Mouse (Mus musculus): Measurements from ENCODE around the gene Opcml.

The Opcml gene

DNA sequence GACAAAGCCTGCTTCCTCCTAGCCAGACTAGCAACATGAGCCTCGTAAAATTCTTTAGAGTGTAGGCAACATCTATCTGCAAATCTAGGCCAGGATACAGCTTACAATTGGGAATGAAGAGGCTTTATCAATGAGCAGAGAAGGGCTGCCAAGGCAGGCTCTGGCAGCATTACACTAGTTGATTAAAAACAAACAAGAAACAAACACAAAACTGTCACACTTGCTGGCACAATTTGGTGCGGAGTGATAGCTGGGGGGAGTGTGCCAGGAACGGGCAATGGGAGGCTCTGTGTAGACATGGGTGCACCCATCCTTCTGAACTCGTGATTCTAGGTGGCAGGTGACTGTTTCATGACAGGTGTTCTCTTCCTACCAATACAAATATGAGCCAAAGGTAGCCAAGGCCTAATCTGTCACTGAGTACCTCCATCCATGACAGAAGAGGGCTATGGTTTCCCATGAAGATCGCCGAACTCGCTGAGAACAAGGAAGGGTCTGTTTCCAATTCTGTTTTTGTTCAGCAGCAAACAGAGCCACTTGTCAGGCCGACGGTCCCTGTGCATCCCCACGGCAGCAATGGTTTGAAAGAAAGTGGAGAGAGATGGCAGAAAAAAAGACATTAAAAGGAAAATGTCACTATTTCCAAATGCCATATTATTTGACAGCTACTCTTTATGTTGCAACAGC, 574.0 kb downstream of the Opcml start:
- ChIA-PET CTCF (interaction anchor here in 1 of 4 experiments (1.8 kb wide), 1 partner anchor 41 kb away, joined by 3 read pairs; no protein-coding TSS in a partner anchor), POLR2A (no interaction called here)

- CTCF ChIA-PET, result interaction anchor here in 1 of 4 experiments (1.8 kb wide), 1 partner anchor 40 kb away, joined by 3 read pairs; no protein-coding TSS in a partner anchor
Observed at GRCm38 (mm10) chr9:28365160-28365473, 574.5 kb downstream of the Opcml start.

DNA sequence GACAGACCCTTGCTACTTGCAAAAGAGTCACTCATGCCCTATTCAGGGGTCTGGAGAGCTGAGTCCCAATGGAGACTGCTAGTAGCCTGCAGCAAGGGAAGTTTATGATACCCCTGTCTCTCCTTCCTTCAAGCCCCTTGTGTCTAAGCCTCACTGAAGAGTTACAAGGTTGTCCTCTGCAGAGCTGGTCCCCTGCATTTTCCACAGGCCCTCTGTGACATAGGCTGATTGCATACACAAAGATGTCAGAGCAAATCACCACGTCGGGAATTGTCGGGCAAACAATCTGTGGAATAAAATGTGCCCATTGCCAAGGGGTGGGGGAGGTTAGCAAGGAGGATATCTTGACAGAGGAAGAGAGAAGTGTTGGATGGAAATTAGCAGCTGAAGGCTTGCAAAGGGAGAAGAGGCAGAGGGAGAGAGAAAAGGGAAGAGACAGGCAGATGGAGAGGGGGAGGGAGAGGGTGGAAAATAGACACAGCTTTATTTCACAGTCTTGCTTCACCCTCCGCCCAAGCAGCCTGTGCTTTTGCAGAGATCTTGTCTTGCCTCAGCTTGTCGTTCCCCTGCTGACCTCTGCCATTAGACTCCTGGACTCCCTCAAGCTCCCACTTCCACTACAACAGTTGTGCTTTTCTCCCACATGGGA, 596.1 kb downstream of the Opcml start:
- ChIA-PET POLR2A (no interaction called here), CTCF (no interaction called here)

More at GRCm38 (mm10) chr9:28365160-28365473, 574.5 kb downstream of the Opcml start:
- POLR2A ChIA-PET, result interaction anchor here in 1 of 4 experiments (0.7 kb wide), 1 partner anchor 67 kb away, joined by 4 read pairs; no protein-coding TSS in a partner anchor

DNA sequence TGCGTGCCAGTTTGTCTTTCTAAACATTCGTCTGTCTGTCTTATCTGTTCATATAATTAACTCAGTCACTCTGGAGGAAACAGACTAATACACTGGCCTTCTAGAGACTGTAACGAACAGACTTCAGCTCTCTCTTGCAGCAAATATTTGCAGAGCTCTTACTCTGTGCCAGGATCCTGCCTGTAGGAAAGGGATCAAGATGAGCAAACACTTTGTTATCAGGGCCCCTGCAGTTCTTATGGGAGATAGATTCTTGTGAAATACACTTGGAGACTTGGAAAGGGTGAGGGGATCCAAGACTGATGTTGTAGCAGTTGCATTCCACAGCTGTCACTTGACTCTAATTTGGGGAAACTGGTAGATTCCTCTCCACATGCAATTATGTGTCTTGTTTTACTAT, 604.6 kb downstream of the Opcml start:
- ChIA-PET POLR2A (no interaction called here), CTCF (interaction anchor here in 1 of 4 experiments (1.2 kb wide), 1 partner anchor 11 kb away, joined by 5 read pairs; no protein-coding TSS in a partner anchor)

GRCm38 (mm10) chr9:28395638-28396037, 605.1 kb downstream of the Opcml start:
- POLR2A ChIA-PET, result no interaction called here

GRCm38 (mm10) chr9:28402770-28403650, 612.4 kb downstream of the Opcml start:
- ChIA-PET CTCF (interaction anchor here (0.6 to 4.0 kb wide), 15 partner anchors 11 to 1242 kb away, joined by 3 to 35 read pairs (median 3); no protein-coding TSS in a partner anchor), POLR2A (interaction anchor here in 1 of 4 experiments (0.9 kb wide), 1 partner anchor 148 kb away, joined by 3 read pairs; no protein-coding TSS in a partner anchor)

More at GRCm38 (mm10) chr9:28395638-28396037, 605.1 kb downstream of the Opcml start:
- CTCF ChIA-PET, result interaction anchor here in 1 of 4 experiments (1.2 kb wide), 1 partner anchor 11 kb away, joined by 5 read pairs; no protein-coding TSS in a partner anchor

DNA sequence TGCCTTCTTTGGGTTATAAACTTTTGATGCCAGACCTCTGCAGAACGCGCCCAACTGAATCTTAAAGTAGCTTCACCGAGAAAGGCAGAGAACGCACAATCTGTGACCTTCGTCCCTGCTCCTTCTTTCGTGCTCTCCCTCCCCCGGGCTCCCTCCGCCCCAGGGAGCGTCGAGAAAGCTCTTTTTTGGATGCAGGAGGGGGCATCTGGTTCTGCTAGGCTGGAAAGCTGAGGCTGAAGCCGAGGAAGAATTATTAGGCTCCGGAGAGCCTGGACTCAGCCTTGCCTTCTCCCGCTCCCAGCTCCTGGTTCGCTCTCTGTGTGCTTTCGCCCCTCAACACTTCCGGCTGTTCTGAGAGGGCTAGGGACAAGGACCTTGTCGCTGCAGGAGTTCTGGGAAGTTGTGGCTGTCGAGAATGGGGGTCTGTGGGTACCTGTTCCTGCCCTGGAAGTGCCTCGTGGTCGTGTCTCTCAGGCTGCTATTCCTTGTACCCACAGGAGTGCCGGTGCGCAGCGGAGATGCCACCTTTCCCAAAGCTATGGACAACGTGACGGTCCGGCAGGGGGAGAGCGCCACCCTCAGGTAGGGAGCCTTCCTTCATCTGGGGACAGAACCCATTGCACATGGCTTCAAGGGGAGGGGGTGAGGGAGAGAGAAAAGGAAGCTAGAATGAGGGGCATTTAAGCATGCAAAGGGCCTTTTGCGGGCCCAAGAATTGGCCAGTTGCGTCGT, 613.4 kb downstream of the Opcml start:
- ChIA-PET POLR2A (interaction anchor here in 3 of 4 experiments (0.6 to 0.9 kb wide), 4 partner anchors 50 to 151 kb away, joined by 3 to 4 read pairs (median 3); no protein-coding TSS in a partner anchor), CTCF (interaction anchor here (0.5 to 4.0 kb wide), 23 partner anchors 10 to 1482 kb away, joined by 3 to 35 read pairs (median 3); no protein-coding TSS in a partner anchor)

DNA sequence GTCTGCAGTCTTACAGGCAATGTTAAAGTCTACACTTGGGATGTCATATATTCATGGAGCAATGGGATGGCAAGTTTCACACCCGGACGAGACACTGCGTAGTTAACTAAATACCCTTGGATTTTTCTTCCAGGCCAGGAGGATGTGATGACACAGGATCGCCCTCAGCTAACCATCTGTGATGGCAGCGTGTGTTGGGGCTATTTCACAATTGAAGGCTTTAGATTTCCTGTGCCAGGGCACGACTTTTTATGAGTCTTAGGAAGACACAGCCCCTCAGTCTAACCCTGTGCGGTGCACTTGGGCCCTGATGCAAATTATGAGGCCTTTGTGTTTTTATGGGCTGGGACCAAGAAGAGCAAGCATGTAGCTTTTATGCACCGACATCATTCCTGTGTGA, 614.0 kb downstream of the Opcml start:
- CTCF ChIA-PET, result interaction anchor here in 3 of 4 experiments (0.6 to 4.0 kb wide), 19 partner anchors 9 to 991 kb away, joined by 3 to 35 read pairs (median 4); no protein-coding TSS in a partner anchor
- POLR2A ChIA-PET, result interaction anchor here in 3 of 4 experiments (0.6 to 0.8 kb wide), 3 partner anchors 51 to 151 kb away, joined by 3 to 4 read pairs (median 3); no protein-coding TSS in a partner anchor

GRCm38 (mm10) chr9:28405816-28406215, 615.2 kb downstream of the Opcml start:
- ChIA-PET CTCF (interaction anchor here (0.5 to 4.0 kb wide), 71 partner anchors 8 to 1256 kb away, joined by 3 to 44 read pairs (median 4); no protein-coding TSS in a partner anchor), POLR2A (no interaction called here)

DNA sequence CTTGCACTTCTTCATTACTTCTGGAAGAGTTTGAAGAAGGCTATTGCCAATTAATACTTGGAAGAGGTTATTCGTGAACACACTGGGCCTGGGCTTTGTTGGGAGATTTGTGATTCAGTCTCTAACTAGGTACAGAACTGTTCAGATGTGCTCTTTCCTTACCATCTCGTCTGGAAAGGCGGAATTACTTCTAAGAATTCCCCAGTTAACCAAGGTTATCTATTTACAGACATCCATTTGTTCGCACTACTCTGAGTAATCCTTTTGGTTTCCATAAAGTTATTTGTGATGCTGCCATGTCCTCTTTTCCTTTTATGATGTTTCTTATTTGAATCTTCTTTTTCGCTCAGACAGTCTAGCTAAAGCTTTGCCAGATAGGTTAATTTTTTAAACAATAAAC, 630.2 kb downstream of the Opcml start:
- ChIA-PET POLR2A (no interaction called here), CTCF (no interaction called here)

DNA sequence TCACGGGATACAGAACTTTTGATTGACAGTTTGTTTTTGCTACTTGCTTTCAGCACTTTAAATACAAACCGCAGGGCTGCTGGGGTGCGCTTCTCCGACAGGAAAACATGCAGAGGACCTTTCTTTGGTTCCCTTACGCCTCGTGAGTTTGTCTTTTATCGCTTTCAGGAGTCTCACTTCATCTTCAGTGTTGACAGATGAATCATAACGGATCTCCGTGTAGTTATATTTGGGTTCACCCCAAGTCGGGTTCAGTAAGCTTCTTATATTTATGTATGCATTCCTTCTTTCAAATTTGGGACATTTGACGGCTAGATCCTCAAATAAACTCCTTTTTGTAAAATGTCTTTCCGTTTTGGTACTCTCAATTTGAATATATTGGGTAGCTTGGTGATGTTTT, 632.8 kb downstream of the Opcml start:
- CTCF ChIA-PET, result no interaction called here
- POLR2A ChIA-PET, result no interaction called here

DNA sequence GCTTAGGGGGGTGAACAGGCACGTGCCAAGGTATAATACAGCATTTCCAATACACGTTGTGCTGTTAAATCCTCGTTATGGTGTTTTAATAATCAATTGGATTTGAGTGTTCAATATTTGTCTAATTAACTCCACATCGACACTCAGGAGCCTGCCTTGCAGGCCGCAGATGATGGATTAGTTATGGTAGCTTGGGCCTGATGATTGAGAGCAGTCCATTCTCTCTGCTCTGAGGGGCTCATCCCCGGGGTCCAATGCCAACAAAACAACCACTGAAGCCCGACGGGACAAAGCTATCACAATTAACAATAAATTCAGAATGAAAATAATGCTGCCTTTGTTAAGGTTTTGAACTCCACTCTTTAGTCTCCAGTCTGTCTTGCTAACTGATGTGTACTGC, 641.6 kb downstream of the Opcml start:
- ChIA-PET CTCF (no interaction called here), POLR2A (no interaction called here)

DNA sequence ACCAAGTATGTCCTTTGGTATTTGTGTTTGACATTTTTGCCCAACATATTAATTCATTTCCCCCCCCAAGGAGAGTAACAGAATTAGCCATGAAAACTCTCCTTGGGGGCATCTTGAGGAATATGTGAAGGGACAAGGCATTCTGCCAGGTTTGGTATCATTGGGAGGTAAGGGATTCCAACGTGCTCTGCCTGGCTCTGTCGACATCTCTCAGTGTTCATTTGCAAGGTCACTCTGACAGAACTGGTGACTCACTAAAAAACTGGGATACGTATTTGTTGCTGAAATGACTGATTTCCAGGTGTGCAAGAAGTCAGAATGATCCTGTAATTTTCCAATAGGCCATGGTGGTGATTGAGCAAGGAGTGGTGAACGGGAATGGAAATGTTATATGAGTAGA, 648.2 kb downstream of the Opcml start:
- CTCF ChIA-PET, result no interaction called here
- POLR2A ChIA-PET, result no interaction called here

DNA sequence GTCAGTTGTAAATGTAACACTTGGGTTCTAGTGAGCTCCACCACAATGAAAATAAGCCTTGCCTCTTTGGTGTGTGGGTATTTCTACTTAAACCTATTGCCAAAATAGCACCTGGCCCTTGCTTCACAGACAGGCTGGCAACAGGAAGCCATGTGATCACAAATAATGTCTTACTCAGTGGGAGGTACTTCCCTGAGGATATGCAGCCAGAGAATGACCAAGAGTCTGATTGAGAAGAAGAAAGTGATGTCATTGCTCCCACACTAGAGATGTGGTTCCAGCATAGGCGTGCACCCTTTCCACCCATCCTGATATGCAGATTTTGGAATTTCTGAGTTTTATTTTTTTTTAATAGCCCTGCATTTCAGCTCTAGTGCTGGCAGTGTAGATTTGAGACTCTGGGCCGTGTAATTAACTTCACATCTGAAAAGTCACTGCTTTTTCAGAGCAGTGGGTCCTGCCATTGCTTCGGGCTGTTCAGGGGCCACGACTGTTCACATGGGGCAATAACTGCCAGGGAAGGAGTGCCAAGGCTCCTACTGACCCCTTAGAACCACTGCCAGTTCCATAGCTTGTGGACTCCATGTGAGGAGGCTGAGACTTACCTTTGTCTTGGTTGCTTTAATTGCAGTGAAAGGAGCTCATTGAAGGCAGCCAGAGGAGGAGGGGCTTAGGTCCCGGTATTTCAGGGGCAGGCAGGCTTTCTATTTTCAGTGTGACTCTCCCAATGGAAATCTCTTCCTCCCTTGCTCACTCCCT, 649.0 kb downstream of the Opcml start:
- ChIA-PET POLR2A (no interaction called here), CTCF (interaction anchor here in 2 of 4 experiments (0.6 to 1.3 kb wide), 2 partner anchors 34 to 663 kb away, joined by 3 read pairs; no protein-coding TSS in a partner anchor)

DNA sequence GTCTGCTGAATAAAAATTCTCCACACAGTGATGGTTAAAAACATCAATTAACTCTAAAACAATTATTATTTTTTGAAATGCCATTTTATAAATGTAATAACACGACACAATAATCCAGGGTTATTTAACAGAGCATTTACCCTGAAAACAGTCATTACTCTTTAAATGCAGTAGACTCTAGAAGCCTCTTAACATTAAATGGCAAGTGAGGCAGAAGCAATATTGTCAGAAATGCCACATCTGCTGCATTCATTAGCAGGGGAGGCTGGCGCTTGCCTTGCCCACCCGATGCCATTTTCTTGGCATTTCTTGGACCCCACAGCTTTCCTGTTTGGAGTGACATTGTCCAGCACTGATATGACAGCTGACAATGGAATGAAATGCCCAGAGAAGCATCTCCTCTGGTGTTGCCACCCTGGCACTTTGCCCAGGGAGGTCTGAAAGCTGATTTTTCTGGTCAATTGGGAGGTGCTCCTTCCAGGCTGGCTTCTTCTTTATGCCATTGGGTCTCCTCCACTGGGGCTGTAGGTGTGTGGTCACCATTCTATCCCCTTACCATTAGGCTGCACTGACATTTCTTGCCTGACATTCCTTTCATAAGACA, 649.7 kb downstream of the Opcml start:
- ChIA-PET CTCF (interaction anchor here in 1 of 4 experiments (1.3 kb wide), 1 partner anchor 35 kb away, joined by 3 read pairs; no protein-coding TSS in a partner anchor), POLR2A (no interaction called here)

DNA sequence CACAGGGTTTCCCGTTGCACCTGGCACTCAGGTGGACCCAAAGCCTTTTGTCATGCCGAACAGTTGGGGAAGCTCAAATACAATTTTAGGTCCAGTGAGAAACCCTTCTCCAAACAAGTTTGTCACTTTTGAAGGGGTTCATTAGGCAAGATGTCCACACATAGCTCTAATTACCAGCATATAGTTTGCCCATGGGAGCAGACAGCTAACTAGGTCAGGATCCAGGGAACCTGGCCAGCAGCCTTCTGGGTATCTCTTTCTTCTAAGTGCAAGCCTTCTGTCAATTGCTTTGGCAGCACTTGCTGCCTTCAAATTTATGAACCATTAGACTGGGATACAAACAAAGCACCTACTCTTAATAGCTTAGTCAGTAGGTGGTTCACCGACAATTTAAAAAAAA, 653.9 kb downstream of the Opcml start:
- CTCF ChIA-PET, result interaction anchor here in 1 of 4 experiments (0.6 kb wide), 1 partner anchor 596 kb away, joined by 7 read pairs; no protein-coding TSS in a partner anchor
- POLR2A ChIA-PET, result interaction anchor here in 1 of 4 experiments (0.8 kb wide), 1 partner anchor 20 kb away, joined by 4 read pairs; no protein-coding TSS in a partner anchor

GRCm38 (mm10) chr9:28444972-28445371, 654.4 kb downstream of the Opcml start:
- ChIA-PET POLR2A (interaction anchor here in 1 of 4 experiments (0.8 kb wide), 1 partner anchor 19 kb away, joined by 4 read pairs; no protein-coding TSS in a partner anchor), CTCF (interaction anchor here in 1 of 4 experiments (0.6 kb wide), 1 partner anchor 596 kb away, joined by 7 read pairs; no protein-coding TSS in a partner anchor)

All from embryonic stem cell, embryonic (primary cell).